Mouse (Mus musculus) WW6 (cell line): ENCODE results near the gene Commd3.

Experiments used
- DNase-seq: peaks from one replicate; pipeline ENCODE4 v3.0.0-alpha.2; 2013; ENCODE audit warnings: low read depth, low spot score

The Commd3 gene

GRCm38 (mm10) chr2:18687671-18688170 is 15.5 kb downstream of the Commd3 start:
- DNase-seq = no peak

GRCm38 (mm10) chr2:18688286-18688685 is 16.1 kb downstream of the Commd3 start:
- DNase-seq = no peak

GRCm38 (mm10) chr2:18688708-18689063 is 16.5 kb downstream of the Commd3 start:
- DNase-seq = no peak

GRCm38 (mm10) chr2:18689064-18689921 is 17.1 kb downstream of the Commd3 start:
- no peak for DNase-seq

GRCm38 (mm10) chr2:18690055-18690691 is 18.0 kb downstream of the Commd3 start:
- DNase-seq = no peak

- no peak for DNase-seq
These were observed 18.6 kb downstream of the Commd3 start for GRCm38 (mm10) chr2:18690756-18691155.

GRCm38 (mm10) chr2:18692031-18692430 is 19.8 kb downstream of the Commd3 start:
- no peak for DNase-seq

- DNase-seq = no peak
These were observed 20.4 kb downstream of the Commd3 start for GRCm38 (mm10) chr2:18692548-18692947.

- DNase-seq = no peak
These were observed 21.3 kb downstream of the Commd3 start for GRCm38 (mm10) chr2:18693491-18693870.

GRCm38 (mm10) chr2:18693871-18694610 is 21.9 kb downstream of the Commd3 start, which contains the start of gene Spag6:
Gene Spag6, plus strand, starts transcription at chr2:18694032.
- DNase-seq = no peak

GRCm38 (mm10) chr2:18694611-18694950 is 22.4 kb downstream of the Commd3 start:
- no peak for DNase-seq

- DNase-seq = no peak
These were observed 23.0 kb downstream of the Commd3 start for GRCm38 (mm10) chr2:18695163-18695562.

- no peak for DNase-seq
These were observed 23.5 kb downstream of the Commd3 start for GRCm38 (mm10) chr2:18695629-18696150.

- no peak for DNase-seq
These were observed 25.5 kb downstream of the Commd3 start for GRCm38 (mm10) chr2:18697591-18698244.

GRCm38 (mm10) chr2:18698663-18699385 is 26.6 kb downstream of the Commd3 start:
- no peak for DNase-seq

- DNase-seq = no peak
These were observed 27.3 kb downstream of the Commd3 start for GRCm38 (mm10) chr2:18699401-18699990.

- no peak for DNase-seq
These were observed 38.2 kb downstream of the Commd3 start for GRCm38 (mm10) chr2:18710356-18710755.

- no peak for DNase-seq
These were observed 40.9 kb downstream of the Commd3 start for GRCm38 (mm10) chr2:18713071-18713470.

- no peak for DNase-seq
These were observed 42.2 kb downstream of the Commd3 start for GRCm38 (mm10) chr2:18714337-18714736.

- DNase-seq = no peak
These were observed 46.3 kb downstream of the Commd3 start for GRCm38 (mm10) chr2:18718521-18718920.
